Mouse (Mus musculus) MEL-GATA-1-ER (cell line): ENCODE results near the gene Tmc6.
"Not testable (repeated sequence)": the region's sequence is repeated elsewhere in the genome, so short reads cannot be mapped to it uniquely, and the experiment has no call there.

Experiments
- DNase-seq: peaks from one replicate; pipeline ENCODE4 v3.0.0-alpha.2; 2012; ENCODE audit warnings: low read depth; ENCODE audit errors: extremely low read depth

Gene Tmc6

GRCm38 (mm10) chr11:117781993-117782704 is at the start of gene Tmc6, which contains the start of gene Tmc8:
Gene Tmc6 (minus strand): TSS chr11:117782198.
Gene Tmc8 (plus strand): TSS chr11:117782076.
- no peak for DNase-seq

- DNase-seq, result peak; percentile 50
Observed at GRCm38 (mm10) chr11:117830401-117830800, 48.4 kb upstream of the Tmc6 start.

GRCm38 (mm10) chr11:117829671-117830215 is 47.7 kb upstream of the Tmc6 start:
- no peak for DNase-seq

DNA sequence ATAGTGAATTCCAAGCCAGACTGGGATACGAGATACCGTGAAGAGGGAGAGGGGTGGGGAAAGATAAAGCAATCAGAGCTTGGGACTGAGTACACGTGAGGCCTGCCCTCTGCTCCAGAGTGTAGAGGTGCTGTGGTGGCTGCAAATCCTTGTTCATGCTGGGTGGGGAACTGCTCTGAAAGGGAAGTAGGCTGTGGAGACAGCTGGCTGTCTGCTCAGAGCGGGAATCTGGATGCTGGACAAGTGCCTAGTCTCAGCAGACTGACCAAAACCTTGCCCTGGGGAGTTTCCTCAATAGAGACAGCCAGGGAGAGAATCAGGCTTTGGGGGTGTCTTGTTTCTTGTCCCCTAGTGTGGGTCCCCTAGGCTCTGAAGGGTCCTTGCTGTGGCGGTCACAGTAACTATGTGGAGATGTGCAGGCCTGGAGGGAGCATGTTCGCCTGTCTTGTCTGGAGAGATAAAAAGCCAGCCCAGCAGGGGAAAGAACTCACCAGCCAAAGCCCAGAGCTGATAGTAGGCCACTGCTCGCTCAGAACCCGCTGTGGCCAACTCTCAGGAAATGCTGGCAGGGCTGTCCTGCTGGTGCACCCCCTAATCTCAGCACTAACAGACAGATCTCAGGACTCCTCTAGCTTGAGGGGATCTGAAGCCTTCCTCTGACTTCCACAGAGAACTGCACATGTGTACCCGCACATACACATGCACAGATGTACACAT is 47.0 kb upstream of the Tmc6 start:
- peak; percentile 83 for DNase-seq

- DNase-seq, result no peak
Observed at GRCm38 (mm10) chr11:117828149-117828887, 46.3 kb upstream of the Tmc6 start.

- no peak for DNase-seq
Observed at GRCm38 (mm10) chr11:117827386-117827785, 45.4 kb upstream of the Tmc6 start.

- DNase-seq, result no peak
Observed at GRCm38 (mm10) chr11:117826916-117827315, 44.9 kb upstream of the Tmc6 start.

DNA sequence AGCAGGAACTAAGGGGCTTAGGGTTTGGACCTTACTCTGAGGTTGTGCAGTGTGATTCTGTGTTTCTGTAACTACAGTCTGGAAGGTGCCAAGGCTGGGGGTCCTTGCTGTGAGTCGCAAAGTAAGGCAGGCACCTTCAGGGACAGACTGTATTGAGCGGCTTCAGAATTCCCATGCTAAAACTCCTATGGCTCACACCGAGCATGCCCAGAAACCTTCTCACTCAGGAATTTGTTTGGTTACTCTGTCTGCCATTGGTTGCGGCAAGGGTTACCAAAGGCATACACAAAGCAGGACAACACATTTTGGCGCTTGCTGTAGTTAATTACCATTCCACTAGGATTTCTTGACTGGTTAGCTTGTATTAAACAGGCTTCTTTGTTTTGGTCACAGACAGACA is 44.2 kb upstream of the Tmc6 start:
- no peak for DNase-seq

- peak; percentile 80 for DNase-seq
Observed at GRCm38 (mm10) chr11:117825333-117826101, 43.5 kb upstream of the Tmc6 start, which contains the start of the genes Afmid and Tk1. Gene Afmid (plus strand): TSS chr11:117825924. Gene Tk1 (minus strand): TSS chr11:117826092.

GRCm38 (mm10) chr11:117824060-117824969 is 42.3 kb upstream of the Tmc6 start:
- DNase-seq, result peak; percentile 58

DNA sequence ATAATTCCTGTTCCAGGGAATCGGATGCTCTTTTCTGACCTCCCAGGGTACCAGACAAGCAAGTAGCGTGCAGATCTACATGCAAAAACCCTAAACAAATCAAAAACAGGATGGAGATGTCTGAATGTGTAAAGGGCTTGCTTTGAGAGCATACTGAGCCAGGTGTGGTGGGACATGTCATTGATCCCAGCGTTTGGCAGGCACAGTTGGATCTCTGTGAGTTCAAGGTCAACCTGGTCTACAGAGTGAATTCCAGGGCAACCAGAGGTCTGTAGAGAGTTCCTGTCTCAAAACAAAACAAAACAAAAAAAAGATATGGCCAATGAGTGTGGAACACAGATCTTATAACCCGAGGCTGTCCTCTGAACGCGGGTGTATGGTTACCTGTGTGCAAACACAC is 41.4 kb upstream of the Tmc6 start:
- DNase-seq, result no peak

- no peak for DNase-seq
Observed at GRCm38 (mm10) chr11:117822728-117823241, 40.8 kb upstream of the Tmc6 start.

GRCm38 (mm10) chr11:117821868-117822267 is 39.9 kb upstream of the Tmc6 start:
- no peak for DNase-seq

DNA sequence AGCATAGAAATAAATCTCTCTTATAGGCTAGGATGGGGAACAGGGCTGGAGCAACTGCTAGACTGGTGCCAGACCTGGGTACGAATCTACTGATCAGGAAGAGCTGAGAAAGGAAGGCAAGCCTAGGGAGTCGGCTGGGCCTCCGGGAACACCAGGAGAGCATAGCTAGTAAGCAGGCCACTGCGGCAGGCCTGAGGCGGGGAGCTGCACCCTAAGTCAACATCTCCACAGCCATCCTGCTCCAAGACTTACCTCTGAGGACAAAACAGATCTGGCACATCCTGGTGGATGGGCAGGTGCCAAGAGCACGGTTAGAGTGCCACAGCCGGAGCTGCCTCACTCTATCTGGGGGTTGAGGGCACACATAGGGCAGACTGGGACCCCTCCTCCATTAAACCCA is 38.2 kb upstream of the Tmc6 start:
- no peak for DNase-seq

- DNase-seq, result no peak
Observed at GRCm38 (mm10) chr11:117819095-117819494, 37.1 kb upstream of the Tmc6 start.

DNA sequence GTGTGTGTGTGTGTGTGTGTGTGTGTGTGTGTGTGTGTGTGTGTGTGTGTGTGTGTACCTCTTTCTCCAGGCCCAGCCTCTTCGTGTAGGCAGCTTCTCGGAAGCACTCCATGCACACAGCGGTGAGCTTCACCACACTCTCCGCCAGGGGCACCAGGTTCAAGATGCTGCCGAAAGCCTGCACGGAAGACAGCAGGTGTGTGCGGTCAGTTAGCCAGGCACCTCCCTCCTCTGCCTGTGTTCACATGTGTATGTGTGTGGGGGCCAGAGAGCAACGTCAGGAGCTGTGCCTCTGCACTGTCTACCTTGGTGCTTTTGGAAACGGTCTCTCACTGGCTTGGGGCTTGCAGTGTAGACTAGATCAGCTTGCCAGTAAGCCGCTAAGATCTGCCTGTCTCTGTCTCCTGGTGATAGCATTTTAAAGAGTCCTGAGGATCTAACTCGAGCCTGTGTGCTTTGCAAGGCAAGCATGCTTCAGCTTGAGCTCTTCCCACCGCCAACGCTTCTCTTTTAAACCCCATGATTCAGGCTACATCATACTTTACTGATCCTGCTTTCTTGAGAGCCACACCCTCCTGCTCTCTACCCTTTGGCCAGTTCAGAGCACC is 34.5 kb upstream of the Tmc6 start:
- no peak for DNase-seq

GRCm38 (mm10) chr11:117815850-117816249 is 33.9 kb upstream of the Tmc6 start:
- not testable (repeated sequence) for DNase-seq

- DNase-seq, result no peak
Observed at GRCm38 (mm10) chr11:117814704-117815366, 32.8 kb upstream of the Tmc6 start.

DNA sequence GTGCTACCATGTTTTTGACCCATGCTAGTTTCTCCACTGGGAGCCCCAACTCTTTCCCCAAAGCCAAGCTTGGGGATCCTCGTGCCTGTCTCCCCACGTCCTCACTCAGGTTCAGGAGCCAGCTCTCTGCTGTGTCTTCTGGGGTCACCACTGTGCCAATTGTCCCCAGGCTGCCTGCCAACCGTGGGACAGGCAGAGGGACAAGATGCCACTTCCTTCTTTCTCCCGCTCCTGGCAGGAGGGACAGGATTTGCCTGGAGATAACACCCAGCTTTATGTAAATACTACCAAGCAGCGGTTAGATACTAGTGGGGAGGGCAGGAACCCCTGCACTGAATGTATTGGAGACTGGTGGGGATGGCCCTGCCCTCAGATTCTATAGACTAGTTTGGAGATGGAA is 31.9 kb upstream of the Tmc6 start:
- no peak for DNase-seq
